Mouse (Mus musculus): ENCODE measurements around the gene Acp4. TPM values are rescaled to one million over a fixed set of nuclear protein-coding genes. Genes with fewer than 3 reads are reported as not detected.

Gene Acp4
- polyA plus RNA-seq, 1 experiment from 2014 or later, result 0.96 TPM

DNA sequence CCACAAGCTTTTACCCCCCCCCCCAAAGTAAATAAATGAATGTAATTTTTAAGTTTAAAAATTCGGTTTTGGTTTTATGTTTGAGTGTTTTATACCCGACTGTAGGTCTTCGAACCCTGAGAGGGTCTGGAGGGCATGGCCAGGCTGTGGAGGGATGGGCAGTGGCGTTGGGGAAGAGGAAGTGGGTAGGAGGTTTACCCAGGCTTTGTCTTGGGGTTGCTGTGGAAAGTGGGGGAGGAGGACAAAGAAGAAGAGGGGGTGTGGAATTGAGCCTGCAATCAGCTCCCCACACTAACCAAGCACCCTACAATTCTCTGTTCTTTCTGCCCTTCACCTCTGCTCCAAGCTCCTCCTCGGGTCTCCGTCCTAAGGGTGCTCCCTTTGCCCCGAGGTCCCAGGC is 15.4 kb upstream of the Acp4 start:
- no peaks in the 10 kb centered on the region for H3K36me3 ChIP-seq (ENCODE audit: control insufficient read depth, insufficient read depth, low read length)
- DNase-seq (ENCODE audit: low spot score) (no peak), ATAC-seq (ENCODE audit: low read depth) (no peak)
- no peak overlapping the region for H3K4me3 ChIP-seq (ENCODE audit: low read depth, low read length)
- no peaks in the 10 kb centered on the region for H3K9me3 ChIP-seq (ENCODE audit: control insufficient read depth, low read length)
- H3K4me2 ChIP-seq (ENCODE audit: low read depth, low read length), result no peak overlapping the region
- H3K4me1 ChIP-seq (ENCODE audit: control insufficient read depth, insufficient read depth, low read length), result no peaks in the 10 kb centered on the region
- H3K27ac ChIP-seq (replicated peaks; ENCODE audit: low read depth, low read length), result no peak overlapping the region
- peaks cover 8% of the 10 kb centered on the region; the same call in 1 of the 2 replicates for H3K27me3 ChIP-seq (replicated peaks; ENCODE audit: control insufficient read depth, insufficient read depth, low read length)
- WGBS, result 88% methylated on average over 7 of the region's 7 CpGs
- H3K9ac ChIP-seq (ENCODE audit: low read depth, low read length), result no peak overlapping the region

DNA sequence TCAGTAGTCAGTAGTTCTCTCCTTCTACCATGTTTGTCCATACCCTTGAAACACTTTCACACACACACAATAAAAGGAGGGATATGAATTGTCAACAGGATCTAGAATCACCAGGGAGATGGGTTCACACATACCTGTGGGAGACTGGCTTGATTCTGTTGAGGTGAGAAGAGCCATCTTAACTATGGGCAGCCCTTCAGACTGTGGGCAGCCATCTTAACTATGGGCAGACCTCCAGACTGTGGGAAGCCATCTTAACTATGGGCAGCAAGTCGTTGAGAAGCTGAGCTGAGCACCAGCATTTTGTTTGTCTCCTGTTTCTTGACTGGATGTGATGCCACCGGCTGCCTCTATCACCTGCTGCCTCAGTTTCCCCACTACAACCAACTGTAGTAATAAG is 14.1 kb upstream of the Acp4 start:
- H3K4me1 ChIP-seq (ENCODE audit: control insufficient read depth, insufficient read depth, low read length), result no peaks in the 10 kb centered on the region
- H3K4me3 ChIP-seq (ENCODE audit: low read depth, low read length), result no peak overlapping the region
- H3K9ac ChIP-seq (ENCODE audit: low read depth, low read length), result no peak overlapping the region
- no peaks in the 10 kb centered on the region for H3K36me3 ChIP-seq (ENCODE audit: control insufficient read depth, insufficient read depth, low read length)
- ATAC-seq (ENCODE audit: low read depth) (no peak), DNase-seq (ENCODE audit: low spot score) (no peak)
- 64% methylated on average over 2 of the region's 2 CpGs for WGBS
- peaks cover 8% of the 10 kb centered on the region; the same call in 1 of the 2 replicates for H3K27me3 ChIP-seq (replicated peaks; ENCODE audit: control insufficient read depth, insufficient read depth, low read length)
- H3K27ac ChIP-seq (replicated peaks; ENCODE audit: low read depth, low read length), result no peak overlapping the region
- H3K9me3 ChIP-seq (ENCODE audit: control insufficient read depth, low read length), result no peaks in the 10 kb centered on the region
- no peak overlapping the region for H3K4me2 ChIP-seq (ENCODE audit: low read depth, low read length)

GRCm38 (mm10) chr7:44269397-44269796 is 12.2 kb upstream of the Acp4 start:
- ATAC-seq (ENCODE audit: low read depth) (no peak), DNase-seq (ENCODE audit: low spot score) (no peak)
- no peak overlapping the region for H3K9ac ChIP-seq (ENCODE audit: low read depth, low read length)
- no peak overlapping the region for H3K27ac ChIP-seq (replicated peaks; ENCODE audit: low read depth, low read length)
- H3K4me2 ChIP-seq (ENCODE audit: low read depth, low read length), result no peak overlapping the region
- no peaks in the 10 kb centered on the region for H3K9me3 ChIP-seq (ENCODE audit: control insufficient read depth, low read length)
- no peak overlapping the region for H3K4me3 ChIP-seq (ENCODE audit: low read depth, low read length)
- H3K36me3 ChIP-seq (ENCODE audit: control insufficient read depth, insufficient read depth, low read length), result no peaks in the 10 kb centered on the region
- H3K27me3 ChIP-seq (replicated peaks; ENCODE audit: control insufficient read depth, insufficient read depth, low read length), result peaks cover 6% of the 10 kb centered on the region; the same call in 1 of the 2 replicates
- H3K4me1 ChIP-seq (ENCODE audit: control insufficient read depth, insufficient read depth, low read length), result no peaks in the 10 kb centered on the region
- WGBS, result 84% methylated on average over 2 of the region's 2 CpGs

DNA sequence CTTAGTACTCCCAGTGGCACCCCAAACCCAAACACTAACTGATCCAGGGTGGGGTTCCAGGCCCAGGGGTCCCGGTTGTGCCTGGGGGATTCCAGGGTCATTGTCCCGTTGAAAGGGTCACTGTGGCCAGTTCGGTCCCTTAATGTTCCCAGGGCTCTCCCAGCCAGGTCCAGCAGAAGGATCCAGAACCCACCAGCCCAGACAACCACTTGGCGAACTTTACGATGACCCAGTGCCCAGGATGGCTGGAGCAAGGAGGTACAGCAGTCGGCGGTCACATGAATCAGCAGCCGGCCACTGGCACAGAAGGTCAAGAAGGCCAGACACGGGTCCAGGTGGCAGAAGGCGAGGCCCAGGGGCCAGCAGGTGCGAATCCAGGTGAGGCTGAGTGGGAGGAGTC is 10.9 kb upstream of the Acp4 start:
- Histone ChIP-seq H3K4me2 (ENCODE audit: low read depth, low read length) (no peak overlapping the region), H3K27ac (replicated peaks; ENCODE audit: low read depth, low read length) (no peak overlapping the region), H3K9me3 (ENCODE audit: control insufficient read depth, low read length) (no peaks in the 10 kb centered on the region), H3K36me3 (ENCODE audit: control insufficient read depth, insufficient read depth, low read length) (no peaks in the 10 kb centered on the region), H3K9ac (ENCODE audit: low read depth, low read length) (no peak overlapping the region), H3K27me3 (replicated peaks; ENCODE audit: control insufficient read depth, insufficient read depth, low read length) (peaks cover 11% of the 10 kb centered on the region; the same call in 1 of the 2 replicates), H3K4me3 (ENCODE audit: low read depth, low read length) (no peak overlapping the region), H3K4me1 (ENCODE audit: control insufficient read depth, insufficient read depth, low read length) (no peaks in the 10 kb centered on the region)
- ATAC-seq (ENCODE audit: low read depth), result no peak
- WGBS, result 80% methylated on average over 11 of the region's 11 CpGs
- no peak for DNase-seq (ENCODE audit: low spot score)

DNA sequence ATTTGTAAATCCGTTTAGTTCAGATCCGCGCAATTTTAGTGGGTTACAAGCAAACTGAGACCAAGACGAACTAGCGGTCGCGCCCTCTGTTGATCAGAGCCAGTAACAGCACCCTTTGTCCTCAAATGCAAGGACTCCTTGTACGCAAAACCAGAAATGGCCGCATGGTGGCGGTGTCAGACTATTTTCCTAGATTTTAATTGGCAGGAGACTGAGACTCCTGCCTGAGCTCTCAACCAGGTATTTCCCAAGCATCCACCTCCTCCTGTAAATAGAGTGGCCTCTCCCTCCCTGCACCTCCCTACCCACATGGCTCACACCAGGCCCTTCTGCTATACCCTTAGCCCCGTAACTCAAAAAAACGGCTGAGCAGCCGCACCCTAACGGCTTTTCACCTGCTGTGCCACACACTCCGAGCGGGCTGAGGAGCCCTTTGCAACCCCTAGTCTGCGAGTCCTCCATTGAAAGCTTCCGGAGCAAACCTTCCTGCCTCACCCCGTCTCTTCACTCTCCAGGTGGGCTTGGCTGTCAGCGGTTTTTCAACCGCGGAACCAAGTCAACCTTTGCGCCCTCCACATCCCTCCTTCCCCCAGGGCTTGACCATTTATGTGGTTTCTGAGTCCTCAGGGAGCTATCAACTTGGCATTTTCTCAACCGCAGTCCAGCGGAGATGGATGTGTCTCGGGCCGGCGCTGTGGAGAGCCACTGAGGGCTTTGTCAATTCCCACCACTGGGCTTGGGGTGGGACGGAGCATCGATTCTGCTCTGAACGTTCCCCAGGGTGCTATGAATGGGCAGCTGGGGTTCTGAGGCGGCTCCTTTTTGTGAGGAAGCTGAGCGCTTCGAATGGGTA is 5.8 kb upstream of the Acp4 start:
- no peaks in the 10 kb centered on the region for H3K36me3 ChIP-seq (ENCODE audit: control insufficient read depth, insufficient read depth, low read length)
- no peaks in the 10 kb centered on the region for H3K4me1 ChIP-seq (ENCODE audit: control insufficient read depth, insufficient read depth, low read length)
- no peak overlapping the region for H3K27ac ChIP-seq (replicated peaks; ENCODE audit: low read depth, low read length)
- peaks cover 12% of the 10 kb centered on the region; the same call in 1 of the 2 replicates for H3K27me3 ChIP-seq (replicated peaks; ENCODE audit: control insufficient read depth, insufficient read depth, low read length)
- peak overlapping the region; percentile 40 for H3K4me2 ChIP-seq (ENCODE audit: low read depth, low read length)
- no peak overlapping the region for H3K4me3 ChIP-seq (ENCODE audit: low read depth, low read length)
- DNase-seq (ENCODE audit: low spot score) (peak; percentile 95), ATAC-seq (ENCODE audit: low read depth) (peak; percentile 67)
- no peak overlapping the region for H3K9ac ChIP-seq (ENCODE audit: low read depth, low read length)
- WGBS, result 2% methylated on average over 34 of the region's 34 CpGs
- no peaks in the 10 kb centered on the region for H3K9me3 ChIP-seq (ENCODE audit: control insufficient read depth, low read length)

DNA sequence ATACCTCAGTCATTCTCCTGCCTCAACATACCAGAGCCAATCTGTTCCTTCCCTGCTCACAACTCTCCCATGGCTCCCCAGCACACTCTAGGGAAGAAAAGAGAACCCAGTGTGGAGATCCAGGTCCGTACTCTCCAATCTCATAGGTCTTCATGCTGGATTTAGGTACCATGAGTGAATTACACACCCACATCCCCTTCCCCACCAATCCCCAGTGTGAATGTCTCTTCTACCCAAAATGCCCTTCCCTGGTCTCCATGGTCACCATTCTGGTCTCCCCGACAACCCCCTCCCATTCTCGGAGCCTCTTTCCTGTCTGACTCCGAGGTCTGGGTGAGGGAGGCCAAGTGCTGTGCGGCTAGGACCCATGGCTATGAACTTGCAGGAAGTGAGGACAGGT is 4.0 kb upstream of the Acp4 start, which contains the start of gene Gm15517:
Gm15517 (plus strand) TSS at position 301 of the 400 bp plus-strand sequence.
- Histone ChIP-seq H3K4me2 (ENCODE audit: low read depth, low read length) (no peak within 1 kb of the TSS), H3K9ac (ENCODE audit: low read depth, low read length) (no peak within 1 kb of the TSS), H3K27me3 (replicated peaks; ENCODE audit: control insufficient read depth, insufficient read depth, low read length) (peaks cover 12% of the 10 kb centered on the region; the same call in 1 of the 2 replicates), H3K27ac (replicated peaks; ENCODE audit: low read depth, low read length) (no peak within 1 kb of the TSS), H3K4me3 (ENCODE audit: low read depth, low read length) (no peak within 1 kb of the TSS), H3K4me1 (ENCODE audit: control insufficient read depth, insufficient read depth, low read length) (no peaks in the 10 kb centered on the region), H3K9me3 (ENCODE audit: control insufficient read depth, low read length) (no peaks in the 10 kb centered on the region), H3K36me3 (ENCODE audit: control insufficient read depth, insufficient read depth, low read length) (no peaks in the 10 kb centered on the region)
- DNase-seq (ENCODE audit: low spot score) (no peak), ATAC-seq (ENCODE audit: low read depth) (0 out of 2 replicates have a peak, but pooled peaks have one; percentile 12)
- WGBS, result 52% methylated on average over 5 of the region's 5 CpGs

DNA sequence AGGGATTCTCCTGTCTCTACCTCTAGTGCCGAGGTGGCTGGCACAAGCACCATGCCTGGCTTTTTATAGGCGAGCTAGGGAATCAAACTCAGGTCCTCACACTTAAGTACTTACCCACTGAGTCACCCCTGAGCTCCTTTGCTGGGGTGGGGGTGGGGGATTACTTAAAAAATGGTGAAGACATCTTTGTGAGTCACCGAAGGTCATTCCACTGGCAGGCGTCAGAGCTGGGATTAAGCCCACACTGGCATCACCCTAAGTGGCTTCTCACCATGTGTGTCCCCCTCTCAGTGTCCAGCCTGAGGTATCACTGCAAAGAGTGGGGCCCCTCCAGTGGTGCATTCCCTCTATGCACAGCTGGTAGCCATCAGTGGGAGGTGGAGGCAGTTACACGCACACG is 3.2 kb upstream of the Acp4 start:
- no peak overlapping the region for H3K4me2 ChIP-seq (ENCODE audit: low read depth, low read length)
- no peak overlapping the region for H3K27ac ChIP-seq (replicated peaks; ENCODE audit: low read depth, low read length)
- no peaks in the 10 kb centered on the region for H3K4me1 ChIP-seq (ENCODE audit: control insufficient read depth, insufficient read depth, low read length)
- DNase-seq (ENCODE audit: low spot score) (no peak), ATAC-seq (ENCODE audit: low read depth) (no peak)
- no peak overlapping the region for H3K4me3 ChIP-seq (ENCODE audit: low read depth, low read length)
- WGBS, result 66% methylated on average over 6 of the region's 6 CpGs
- peaks cover 12% of the 10 kb centered on the region; the same call in 1 of the 2 replicates for H3K27me3 ChIP-seq (replicated peaks; ENCODE audit: control insufficient read depth, insufficient read depth, low read length)
- no peaks in the 10 kb centered on the region for H3K9me3 ChIP-seq (ENCODE audit: control insufficient read depth, low read length)
- H3K36me3 ChIP-seq (ENCODE audit: control insufficient read depth, insufficient read depth, low read length), result no peaks in the 10 kb centered on the region
- H3K9ac ChIP-seq (ENCODE audit: low read depth, low read length), result no peak overlapping the region

DNA sequence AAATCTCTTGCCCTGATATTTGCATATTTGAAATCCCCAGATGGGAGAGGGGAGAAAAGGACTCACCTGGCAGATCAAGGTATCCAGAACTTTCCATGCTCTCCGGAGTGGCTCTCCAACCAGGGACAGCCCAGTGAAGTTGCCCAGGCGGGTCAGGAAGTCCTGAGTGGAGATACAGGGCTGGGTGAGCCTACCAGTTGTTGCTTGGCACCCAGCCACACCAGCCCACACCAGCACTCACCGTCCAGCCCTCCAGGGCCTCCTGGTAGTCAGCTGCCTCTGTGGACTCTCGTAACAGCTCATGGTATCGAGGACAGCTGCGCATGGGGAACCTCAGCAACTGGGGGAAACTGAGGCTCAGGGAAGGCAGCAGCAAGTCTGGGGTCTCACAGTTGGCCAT is 2.2 kb downstream of the Acp4 start:
- Histone ChIP-seq H3K27me3 (replicated peaks; ENCODE audit: control insufficient read depth, insufficient read depth, low read length) (no peaks in the 10 kb centered on the region), H3K4me3 (ENCODE audit: low read depth, low read length) (no peak overlapping the region), H3K4me1 (ENCODE audit: control insufficient read depth, insufficient read depth, low read length) (no peaks in the 10 kb centered on the region), H3K9ac (ENCODE audit: low read depth, low read length) (no peak overlapping the region), H3K27ac (replicated peaks; ENCODE audit: low read depth, low read length) (no peak overlapping the region), H3K36me3 (ENCODE audit: control insufficient read depth, insufficient read depth, low read length) (peaks cover 41% of the 10 kb centered on the region), H3K9me3 (ENCODE audit: control insufficient read depth, low read length) (no peaks in the 10 kb centered on the region), H3K4me2 (ENCODE audit: low read depth, low read length) (no peak overlapping the region)
- 73% methylated on average over 6 of the region's 6 CpGs for whole genome bisulfite sequencing
- ATAC-seq (ENCODE audit: low read depth) (no peak), DNase-seq (ENCODE audit: low spot score) (peak; percentile 29)
